Mouse (Mus musculus) intestine, postnatal 0 days (tissue): Measurements from ENCODE around the gene Emc3. TPM values are rescaled to one million over a fixed set of nuclear protein-coding genes. Genes with fewer than 3 reads are reported as not detected.

Experiments
- ATAC-seq: fragments of 200-750 bp; cut with Nextera tagmentation; 2 replicates; pipeline ENCODE4 v1.8.0; 2017; ENCODE audit warnings: mild to moderate bottlenecking, moderate TSS enrichment, moderate library complexity
- H3K27ac ChIP-seq: fragments of 300-500 bp; sonication (generic); 2 replicates; pipeline ENCODE4 v1.5.1; 2014; ENCODE audit warnings: mild to moderate bottlenecking, low read depth, low read length, moderate library complexity
- H3K27me3 ChIP-seq: fragments of 300-500 bp; sonication (generic); replicated peaks from 2 replicates; pipeline ENCODE4 v1.6.1; 2014; ENCODE audit warnings: low read length, mixed read lengths; ENCODE audit not compliant: control insufficient read depth, insufficient read depth
- H3K36me3 ChIP-seq: fragments of 300-500 bp; sonication (generic); 2 replicates; pipeline ENCODE4 v1.6.1; 2014; ENCODE audit warnings: mild to moderate bottlenecking, moderate library complexity; ENCODE audit not compliant: control insufficient read depth, insufficient read depth
- H3K4me1 ChIP-seq: fragments of 300-500 bp; sonication (generic); replicated peaks from 2 replicates; pipeline ENCODE4 v1.6.1; 2014; ENCODE audit warnings: antibody characterized with exemption, low read length, mixed read lengths; ENCODE audit not compliant: control insufficient read depth, insufficient read depth
- H3K4me2 ChIP-seq: fragments of 300-500 bp; sonication (generic); replicated peaks from 2 replicates; pipeline ENCODE4 v1.6.1; 2014; ENCODE audit warnings: low read depth, mild to moderate bottlenecking, moderate library complexity
- H3K4me3 ChIP-seq: fragments of 300-500 bp; sonication (generic); 2 replicates; pipeline ENCODE4 v1.5.1; 2014; ENCODE audit warnings: low read depth, low read length
- H3K9ac ChIP-seq: fragments of 300-500 bp; sonication (generic); 2 replicates; pipeline ENCODE4 v1.6.1; 2014; ENCODE audit warnings: mild to moderate bottlenecking, low read depth, low read length
- H3K9me3 ChIP-seq: fragments of 300-500 bp; sonication (generic); 2 replicates; pipeline ENCODE4 v1.6.1; 2016; ENCODE audit warnings: mixed run types; ENCODE audit not compliant: control insufficient read depth
- CTCF ChIP-seq: sonication (generic); IDR thresholded peaks from 2 replicates; pipeline ENCODE4 v1.5.1; 2016; ENCODE audit warnings: low read depth, mild to moderate bottlenecking, control low read depth, antibody characterized with exemption, moderate library complexity
- WGBS: fragments of 180-500 bp; shearing (Covaris S2); extraction: QIAGEN DNeasy Blood & Tissue Kit; methylation state at CpG from one replicate; pipeline ENCODE4 v1.1.7; 2014; 5-methylcytosine and 5-hydroxymethylcytosine counted together
- polyA plus RNA-seq: library from polyadenylated mRNA; unstranded; fragments of >200 nt; fragmentation: Nextera tagmentation; extraction: Ambion mirVana; gene quantifications from 2 replicates; pipeline ENCODE4 v1.2.1, GENCODE M21; 2015

Gene Emc3
- 77.2 and 77.9 TPM in 2 replicates for polyA plus RNA-seq

DNA sequence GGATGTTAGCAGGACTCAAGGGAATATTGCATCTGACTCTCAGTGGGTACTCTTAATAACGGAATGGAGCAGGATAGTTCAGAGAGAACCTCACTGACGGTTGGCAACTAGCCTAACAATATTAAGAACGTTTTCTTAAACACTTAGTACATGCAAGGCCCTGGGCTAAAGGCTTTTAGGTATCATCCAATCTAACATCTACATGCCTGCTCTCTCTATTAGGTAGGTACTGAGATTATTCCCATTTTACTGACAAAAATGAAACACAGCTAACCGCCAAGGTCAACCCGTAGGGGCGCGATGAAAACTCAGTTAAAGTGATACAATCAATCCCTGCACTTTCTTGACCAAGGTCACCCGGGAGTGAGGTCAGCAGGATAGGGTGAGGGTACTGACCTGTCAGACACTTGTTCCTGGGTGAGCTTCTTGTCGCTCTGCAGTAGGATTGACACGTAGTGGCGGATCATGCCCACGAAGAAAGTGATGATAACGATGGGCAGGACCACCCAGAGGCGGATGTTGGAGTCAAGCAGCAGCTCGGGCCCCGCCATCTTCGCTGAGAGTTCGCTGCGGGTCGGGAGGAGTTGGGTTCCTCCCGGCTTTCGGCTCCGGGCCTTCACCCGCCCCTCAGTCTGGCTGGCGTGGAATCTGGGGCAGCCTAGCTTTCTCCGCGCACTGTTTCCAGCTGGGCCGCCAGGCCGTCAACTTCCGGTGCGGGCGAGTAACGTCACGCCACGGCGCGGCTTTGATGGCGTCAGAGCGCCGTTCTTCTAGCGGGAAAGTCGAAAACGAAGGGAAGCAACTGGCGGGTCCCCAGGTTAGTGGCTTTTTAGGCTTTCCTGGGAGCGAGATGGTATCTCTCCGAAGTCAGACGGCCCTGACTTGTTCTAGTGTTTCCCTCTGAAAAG is at the start of gene Emc3, which contains the start of gene Fancd2:
Gene Emc3, minus strand, starts transcription at position 721 of the 908 bp plus-strand sequence.
Gene Fancd2, plus strand, starts transcription at position 751 of the 908 bp plus-strand sequence.
- Histone ChIP-seq H3K9ac (peak within 1 kb of the TSS; percentile 81), H3K4me3 (peak within 1 kb of the TSS; percentile 93), H3K27me3 (no peaks in the 10 kb centered on the region), H3K4me1 (no peaks in the 10 kb centered on the region), H3K27ac (peak within 1 kb of the TSS; percentile 57), H3K36me3 (peaks cover 4% of the 10 kb centered on the region; the same call in 1 of the 2 replicates), H3K9me3 (no peaks in the 10 kb centered on the region), H3K4me2 (peak within 1 kb of the TSS; percentile 69)
- ATAC-seq, result peak; percentile 81
- no peak for TF ChIP-seq CTCF
- WGBS, result under 1% methylated on average over 47 of the region's 47 CpGs

DNA sequence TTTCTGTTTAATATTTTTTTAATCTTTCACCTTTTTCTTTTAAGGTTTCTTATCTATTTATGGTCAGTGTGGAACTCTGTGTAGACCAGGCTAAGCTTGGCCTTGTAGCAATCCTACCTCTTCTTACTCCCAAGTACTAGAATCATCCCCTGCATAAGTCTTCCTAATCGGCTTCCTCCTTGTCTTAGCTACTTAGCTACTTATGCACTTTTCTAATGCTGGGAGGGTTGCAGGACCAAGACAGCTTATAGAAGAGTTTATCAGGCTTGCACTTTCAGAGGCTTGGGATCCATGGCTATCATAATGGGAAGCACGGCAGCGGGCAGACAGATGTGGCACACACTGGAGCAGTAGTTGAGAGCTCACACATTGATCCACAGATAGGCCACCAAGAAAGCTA is 47.9 kb upstream of the Emc3 start:
- WGBS, result 94% methylated on average over 3 of the region's 3 CpGs
- Histone ChIP-seq H3K4me3 (no peak overlapping the region), H3K9ac (no peak overlapping the region), H3K36me3 (peaks cover 10% of the 10 kb centered on the region; the same call in 1 of the 2 replicates), H3K27ac (no peak overlapping the region), H3K27me3 (no peaks in the 10 kb centered on the region), H3K4me2 (no peak overlapping the region), H3K4me1 (no peaks in the 10 kb centered on the region), H3K9me3 (no peaks in the 10 kb centered on the region)
- TF ChIP-seq CTCF, result no peak
- no peak for ATAC-seq

GRCm38 (mm10) chr6:113576044-113576443 is 44.6 kb upstream of the Emc3 start:
- Histone ChIP-seq H3K4me3 (no peak overlapping the region), H3K4me1 (no peaks in the 10 kb centered on the region), H3K27ac (no peak overlapping the region), H3K4me2 (no peak overlapping the region), H3K36me3 (peaks cover 14% of the 10 kb centered on the region; the same call in 1 of the 2 replicates), H3K27me3 (no peaks in the 10 kb centered on the region), H3K9me3 (no peaks in the 10 kb centered on the region), H3K9ac (no peak overlapping the region)
- no peak for TF ChIP-seq CTCF
- 96% methylated on average over 6 of the region's 6 CpGs for WGBS
- no peak for ATAC-seq

DNA sequence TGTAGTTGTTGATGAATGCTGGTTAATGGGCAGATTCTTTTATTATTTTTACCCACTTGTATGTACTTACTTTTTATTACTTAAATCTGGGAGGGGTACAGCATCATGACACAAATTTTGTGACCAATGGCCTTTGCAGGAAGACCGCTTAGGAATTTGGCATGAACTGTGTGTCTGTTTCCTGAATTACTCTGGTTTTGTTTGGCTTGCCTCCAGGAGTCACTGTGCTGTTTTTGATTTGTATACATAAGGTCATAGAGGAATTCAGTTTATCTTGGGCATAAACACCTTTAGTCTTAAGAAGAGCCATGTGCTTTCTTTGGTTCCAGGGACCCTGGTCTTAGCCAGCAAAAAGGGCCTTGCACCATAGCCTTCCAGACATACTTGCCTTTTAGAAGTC is 33.1 kb upstream of the Emc3 start:
- no peaks in the 10 kb centered on the region for H3K36me3 ChIP-seq
- no peak overlapping the region for H3K9ac ChIP-seq
- WGBS, result 52% methylated on average over 1 of the region's 1 CpGs

GRCm38 (mm10) chr6:113559736-113560135 is 28.3 kb upstream of the Emc3 start:
- H3K27ac ChIP-seq, result no peak overlapping the region
- no peak overlapping the region for H3K9ac ChIP-seq
- H3K4me3 ChIP-seq, result no peak overlapping the region
- no peaks in the 10 kb centered on the region for H3K4me1 ChIP-seq
- no peak for TF ChIP-seq CTCF
- H3K36me3 ChIP-seq, result 0 out of 2 replicates have a peak, but pooled peaks cover 3% of the 10 kb centered on the region
- no peaks in the 10 kb centered on the region for H3K27me3 ChIP-seq
- no peak for ATAC-seq
- H3K9me3 ChIP-seq, result no peaks in the 10 kb centered on the region
- no peak overlapping the region for H3K4me2 ChIP-seq
- 86% methylated on average over 6 of the region's 6 CpGs for WGBS

More for the DNA sequence above, 33.1 kb upstream of the Emc3 start:
- Histone ChIP-seq H3K4me1 (no peaks in the 10 kb centered on the region), H3K9me3 (no peaks in the 10 kb centered on the region), H3K4me3 (no peak overlapping the region), H3K27ac (peak overlapping the region; percentile 15; the same call in 1 of the 2 replicates), H3K4me2 (no peak overlapping the region), H3K27me3 (no peaks in the 10 kb centered on the region)
- ATAC-seq, result no peak
- TF ChIP-seq CTCF, result no peak

GRCm38 (mm10) chr6:113543906-113544481 is 12.5 kb upstream of the Emc3 start:
- Histone ChIP-seq H3K4me2 (no peak overlapping the region), H3K4me1 (no peaks in the 10 kb centered on the region), H3K27ac (no peak overlapping the region), H3K9ac (no peak overlapping the region), H3K36me3 (no peaks in the 10 kb centered on the region), H3K4me3 (no peak overlapping the region), H3K27me3 (no peaks in the 10 kb centered on the region), H3K9me3 (no peaks in the 10 kb centered on the region)
- no peak for TF ChIP-seq CTCF
- 90% methylated on average over 8 of the region's 12 CpGs for WGBS
- no peak for ATAC-seq
